ENCODE assay signal across 11 mouse cellular contexts in genomic region chr17:56148280-56148679, GRCm38 (mm10). TPM values are rescaled to one million over a fixed set of nuclear protein-coding genes. Genes with fewer than 3 reads are reported as not detected.
DNase-seq lines count a peak whose midpoint lies in the region; ATAC-seq lines count a peak whose summit lies in the region.
"Had no signal": no experiment of that assay in that cellular context is flagged by ENCODE, and none has a peak within 500 bp of the region (broad histone marks: within the 10 kb centered on the region; RNA-seq: fewer than 3 reads in every experiment).

No protein-coding gene starts in this region.

- H3K36me3 ChIP-seq in lung, embryonic 15.5 days, result no peaks in the 10 kb centered on the region
- H3K36me3 ChIP-seq in embryonic facial prominence, embryonic 13.5 days, result no peaks in the 10 kb centered on the region
- H3K36me3 ChIP-seq in hindbrain, embryonic 14.5 days (replicated peaks; ENCODE audit: control insufficient read depth, insufficient read depth), result no peaks in the 10 kb centered on the region
- H3K36me3 ChIP-seq in midbrain, embryonic 15.5 days (replicated peaks), result no peaks in the 10 kb centered on the region
- no peaks in the 10 kb centered on the region for H3K36me3 ChIP-seq in liver, embryonic 12.5 days

- H3K9ac ChIP-seq in lung, embryonic 15.5 days, result no peak overlapping the region
- H3K9ac ChIP-seq in embryonic facial prominence, embryonic 13.5 days, result no peak overlapping the region
- peak overlapping the region; percentile 71; the same call in 1 of the 2 replicates for H3K9ac ChIP-seq in hindbrain, embryonic 14.5 days
- H3K9ac ChIP-seq in midbrain, embryonic 15.5 days, result peak overlapping the region; percentile 59
- no peak overlapping the region for H3K9ac ChIP-seq in liver, embryonic 12.5 days

- H3K27ac ChIP-seq in lung, embryonic 15.5 days, result no peak overlapping the region
- H3K27ac ChIP-seq in embryonic facial prominence, embryonic 13.5 days, result no peak overlapping the region
- no peak overlapping the region for H3K27ac ChIP-seq in hindbrain, embryonic 14.5 days
- H3K27ac ChIP-seq in midbrain, embryonic 15.5 days, result no peak overlapping the region
- no peak overlapping the region for H3K27ac ChIP-seq in liver, embryonic 12.5 days

- H3K27me3 ChIP-seq in lung, embryonic 15.5 days, result peaks cover 89% of the 10 kb centered on the region
- H3K27me3 ChIP-seq in embryonic facial prominence, embryonic 13.5 days, result peaks cover 94% of the 10 kb centered on the region
- H3K27me3 ChIP-seq in hindbrain, embryonic 14.5 days (ENCODE audit: control insufficient read depth, insufficient read depth, low read length), result peaks cover 22% of the 10 kb centered on the region; the same call in 1 of the 2 replicates
- peaks cover 7% of the 10 kb centered on the region for H3K27me3 ChIP-seq in midbrain, embryonic 15.5 days (replicated peaks)
- peaks cover 89% of the 10 kb centered on the region for H3K27me3 ChIP-seq in liver, embryonic 12.5 days (replicated peaks)

- 0 out of 2 replicates have a peak, but pooled peaks cover 6% of the 10 kb centered on the region for H3K4me1 ChIP-seq in lung, embryonic 15.5 days
- H3K4me1 ChIP-seq in embryonic facial prominence, embryonic 13.5 days, result peaks cover 9% of the 10 kb centered on the region
- peaks cover 4% of the 10 kb centered on the region; the same call in 1 of the 2 replicates for H3K4me1 ChIP-seq in hindbrain, embryonic 14.5 days (replicated peaks; ENCODE audit: control insufficient read depth, insufficient read depth, low read length)
- peaks cover 20% of the 10 kb centered on the region for H3K4me1 ChIP-seq in midbrain, embryonic 15.5 days
- no peaks in the 10 kb centered on the region; the same call in 1 of the 2 replicates for H3K4me1 ChIP-seq in liver, embryonic 12.5 days

- 16% methylated on average over 9 of the region's 9 CpGs for WGBS in lung, embryonic 15.5 days
- 18% methylated on average over 9 of the region's 9 CpGs for WGBS in embryonic facial prominence, embryonic 13.5 days
- 18% methylated on average over 9 of the region's 9 CpGs for WGBS in hindbrain, embryonic 14.5 days
- WGBS in midbrain, embryonic 15.5 days, result 21% methylated on average over 9 of the region's 9 CpGs
- 19% methylated on average over 9 of the region's 9 CpGs for WGBS in liver, embryonic 12.5 days (ENCODE audit: insufficient replicate concordance)

- peak overlapping the region; percentile 51 for H3K4me2 ChIP-seq in lung, embryonic 15.5 days
- H3K4me2 ChIP-seq in embryonic facial prominence, embryonic 13.5 days, result peak overlapping the region; percentile 52
- H3K4me2 ChIP-seq in hindbrain, embryonic 14.5 days (replicated peaks), result peak overlapping the region; percentile 85
- H3K4me2 ChIP-seq in midbrain, embryonic 15.5 days, result peak overlapping the region; percentile 90
- no peak overlapping the region for H3K4me2 ChIP-seq in liver, embryonic 12.5 days

- no peaks in the 10 kb centered on the region for H3K9me3 ChIP-seq in lung, embryonic 15.5 days
- H3K9me3 ChIP-seq in embryonic facial prominence, embryonic 13.5 days, result no peaks in the 10 kb centered on the region
- no peaks in the 10 kb centered on the region for H3K9me3 ChIP-seq in hindbrain, embryonic 14.5 days (ENCODE audit: control insufficient read depth, low read length)
- H3K9me3 ChIP-seq in midbrain, embryonic 15.5 days, result no peaks in the 10 kb centered on the region
- H3K9me3 ChIP-seq in liver, embryonic 12.5 days (replicated peaks), result no peaks in the 10 kb centered on the region

- intact Hi-C loops in left cerebral cortex, postnatal 4 days (cut with DNase I), result no loop called here

- ATAC-seq in lung, embryonic 15.5 days (ENCODE audit: borderline replicate concordance, extremely low read depth, low FRiP score, low TSS enrichment), result no peak
- ATAC-seq in embryonic facial prominence, embryonic 13.5 days (ENCODE audit: insufficient number of reproducible peaks, insufficient read depth, low FRiP score, low TSS enrichment, low read depth), result no peak
- 0 out of 2 replicates have a peak, but pooled peaks have one; percentile 10 for ATAC-seq in hindbrain, embryonic 14.5 days (ENCODE audit: low FRiP score)
- ATAC-seq in midbrain, embryonic 15.5 days (replicated peaks), result peak; percentile 19
- ATAC-seq in liver, embryonic 12.5 days, result no peak

- no peak for DNase-seq in lung, postnatal 14 days
- DNase-seq in hindbrain, embryonic 14.5 days (ENCODE audit: low spot score), result no peak
- DNase-seq in c-Kit-positive CD71-positive TER-119-positive erythroid progenitor cells, embryonic 14.5 days (ENCODE audit: low spot score), result no peak
- no peak for DNase-seq in left cerebral cortex, postnatal 4 days
- DNase-seq: kidney, adult 18-20 months; lung, adult 18-20 months had no signal

- 0 out of 2 replicates have a peak overlapping the region, but pooled peaks have one; percentile 15 for H3K4me3 ChIP-seq in lung, embryonic 15.5 days
- peak overlapping the region; percentile 21 for H3K4me3 ChIP-seq in embryonic facial prominence, embryonic 13.5 days
- peak overlapping the region; percentile 34 for H3K4me3 ChIP-seq in hindbrain, embryonic 14.5 days (replicated peaks; ENCODE audit: low read length)
- peak overlapping the region; percentile 39 for H3K4me3 ChIP-seq in midbrain, embryonic 15.5 days
- no peak overlapping the region for H3K4me3 ChIP-seq in liver, embryonic 12.5 days

RNA-seq across cellular contexts. Expression of gene Sema6b, which starts 8.1 kb away (rescaled TPM):
- 2.1 TPM in 2 replicates for polyA plus RNA-seq in lung, embryonic 15.5 days (2015; fragmentation: Nextera tagmentation; extraction: Ambion mirVana)
- 2.4 and 2.5 TPM in 2 replicates for polyA plus RNA-seq in embryonic facial prominence, embryonic 13.5 days (2015; fragmentation: Nextera tagmentation; extraction: Ambion mirVana)
- 18.3 and 20.5 TPM in 2 replicates for polyA plus RNA-seq in hindbrain, embryonic 14.5 days (2014; fragmentation: Nextera tagmentation; extraction: Ambion mirVana)
- polyA plus RNA-seq in midbrain, embryonic 15.5 days (2015; fragmentation: Nextera tagmentation; extraction: Ambion mirVana), result 19.0 and 21.4 TPM in 2 replicates
- 10 to 100 TPM; 91.1 to 95.7 TPM for total RNA-seq in left cerebral cortex, postnatal 4 days (2021)
- 1.5 and 1.7 TPM in 2 replicates for polyA plus RNA-seq in liver, embryonic 12.5 days (2016; fragmentation: Nextera tagmentation; extraction: Ambion mirVana)

RNA-seq across cellular contexts. Expression of gene Tnfaip8l1, which starts 14.0 kb away (rescaled TPM):
- 15.3 and 18.3 TPM in 2 replicates for polyA plus RNA-seq in lung, embryonic 15.5 days (2015; fragmentation: Nextera tagmentation; extraction: Ambion mirVana)
- polyA plus RNA-seq in embryonic facial prominence, embryonic 13.5 days (2015; fragmentation: Nextera tagmentation; extraction: Ambion mirVana), result 13.8 and 13.9 TPM in 2 replicates
- 8.4 and 9.9 TPM in 2 replicates for polyA plus RNA-seq in hindbrain, embryonic 14.5 days (2014; fragmentation: Nextera tagmentation; extraction: Ambion mirVana)
- polyA plus RNA-seq in midbrain, embryonic 15.5 days (2015; fragmentation: Nextera tagmentation; extraction: Ambion mirVana), result 11.1 and 12.7 TPM in 2 replicates
- 10 to 100 TPM; 11.1 TPM for total RNA-seq in left cerebral cortex, postnatal 4 days (2021)
- 3.7 TPM in 2 replicates for polyA plus RNA-seq in liver, embryonic 12.5 days (2016; fragmentation: Nextera tagmentation; extraction: Ambion mirVana)

RNA-seq across cellular contexts. Expression of gene Lrg1, which starts 26.5 kb away (rescaled TPM):
- polyA plus RNA-seq in lung, embryonic 15.5 days (2015; fragmentation: Nextera tagmentation; extraction: Ambion mirVana), result 0.55 TPM in 2 replicates
- polyA plus RNA-seq in embryonic facial prominence, embryonic 13.5 days (2015; fragmentation: Nextera tagmentation; extraction: Ambion mirVana), result 0.24 and 0.30 TPM in 2 replicates
- polyA plus RNA-seq in hindbrain, embryonic 14.5 days (2014; fragmentation: Nextera tagmentation; extraction: Ambion mirVana), result 0.19 and 0.20 TPM in 2 replicates
- polyA plus RNA-seq in midbrain, embryonic 15.5 days (2015; fragmentation: Nextera tagmentation; extraction: Ambion mirVana), result 0.12 and 0.28 TPM in 2 replicates
- total RNA-seq in left cerebral cortex, postnatal 4 days (2021), result not detected
- 0.27 and 0.48 TPM in 2 replicates for polyA plus RNA-seq in liver, embryonic 12.5 days (2016; fragmentation: Nextera tagmentation; extraction: Ambion mirVana)
- total RNA-seq: MEL had no signal

RNA-seq across cellular contexts. Expression of gene Plin5, which starts 30.9 kb away (rescaled TPM):
- 0.95 and 1.2 TPM in 2 replicates for polyA plus RNA-seq in lung, embryonic 15.5 days (2015; fragmentation: Nextera tagmentation; extraction: Ambion mirVana)
- 0.17 and 0.30 TPM in 2 replicates for polyA plus RNA-seq in embryonic facial prominence, embryonic 13.5 days (2015; fragmentation: Nextera tagmentation; extraction: Ambion mirVana)
- polyA plus RNA-seq in hindbrain, embryonic 14.5 days (2014; fragmentation: Nextera tagmentation; extraction: Ambion mirVana), result 1.9 and 2.1 TPM in 2 replicates
- polyA plus RNA-seq in midbrain, embryonic 15.5 days (2015; fragmentation: Nextera tagmentation; extraction: Ambion mirVana), result 1.9 and 2.1 TPM in 2 replicates
- total RNA-seq in left cerebral cortex, postnatal 4 days (2021), result 1 to 10 TPM; 1.2 to 1.9 TPM
- 0.25 and 0.38 TPM in 2 replicates for polyA plus RNA-seq in liver, embryonic 12.5 days (2016; fragmentation: Nextera tagmentation; extraction: Ambion mirVana)
- total RNA-seq: MEL had no signal

RNA-seq across cellular contexts. Expression of gene Mydgf, which starts 35.4 kb away (rescaled TPM):
- polyA plus RNA-seq in lung, embryonic 15.5 days (2015; fragmentation: Nextera tagmentation; extraction: Ambion mirVana), result 103 TPM in 2 replicates
- polyA plus RNA-seq in embryonic facial prominence, embryonic 13.5 days (2015; fragmentation: Nextera tagmentation; extraction: Ambion mirVana), result 86.3 and 91.0 TPM in 2 replicates
- polyA plus RNA-seq in hindbrain, embryonic 14.5 days (2014; fragmentation: Nextera tagmentation; extraction: Ambion mirVana), result 67.8 and 70.8 TPM in 2 replicates
- 74.9 and 76.4 TPM in 2 replicates for polyA plus RNA-seq in midbrain, embryonic 15.5 days (2015; fragmentation: Nextera tagmentation; extraction: Ambion mirVana)
- 10 to 100 TPM; 45.9 to 47.6 TPM for total RNA-seq in left cerebral cortex, postnatal 4 days (2021)
- polyA plus RNA-seq in liver, embryonic 12.5 days (2016; fragmentation: Nextera tagmentation; extraction: Ambion mirVana), result 66.2 and 71.0 TPM in 2 replicates

Comparison
In these comparisons a context has a peak if more than half of its experiments do, and no peak if none do; other contexts are left out.
1. ATAC-seq: peak in hindbrain, embryonic 14.5 days (single experiment) and midbrain, embryonic 15.5 days (single experiment); none in lung, embryonic 15.5 days (single experiment), embryonic facial prominence, embryonic 13.5 days (single experiment) and liver, embryonic 12.5 days (single experiment).
2. H3K9ac ChIP-seq: peak in hindbrain, embryonic 14.5 days (single experiment) and midbrain, embryonic 15.5 days (single experiment); none in lung, embryonic 15.5 days (single experiment), embryonic facial prominence, embryonic 13.5 days (single experiment) and liver, embryonic 12.5 days (single experiment).